Mouse (Mus musculus): ENCODE measurements around the gene Gpr4.

Gene Gpr4

GRCm38 (mm10) chr7:19230041-19230580 is 17.8 kb downstream of the Gpr4 start:
- DNase-seq: no peak

DNA sequence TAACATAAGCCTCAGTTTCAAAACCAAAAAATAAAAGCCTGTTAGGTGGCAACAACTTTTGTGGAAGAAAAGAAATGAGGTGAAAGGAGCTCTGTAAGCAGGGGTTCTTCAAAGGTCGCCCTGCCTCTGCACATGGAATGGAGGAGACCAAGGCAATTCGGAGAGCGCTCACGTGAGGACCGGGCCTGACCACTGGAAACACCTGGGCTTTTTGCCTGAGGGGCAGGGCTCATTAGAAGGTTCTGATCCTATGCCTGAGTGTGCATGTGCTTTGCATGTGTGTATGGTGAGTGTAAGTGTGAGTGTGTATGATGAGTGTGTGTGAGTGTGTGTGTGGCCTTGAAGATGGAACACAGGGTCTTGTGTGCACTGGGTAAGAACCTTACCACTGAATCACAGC is 18.6 kb downstream of the Gpr4 start:
- DNase-seq: no peak

GRCm38 (mm10) chr7:19231849-19232248 is 19.5 kb downstream of the Gpr4 start:
- no peak for DNase-seq

DNA sequence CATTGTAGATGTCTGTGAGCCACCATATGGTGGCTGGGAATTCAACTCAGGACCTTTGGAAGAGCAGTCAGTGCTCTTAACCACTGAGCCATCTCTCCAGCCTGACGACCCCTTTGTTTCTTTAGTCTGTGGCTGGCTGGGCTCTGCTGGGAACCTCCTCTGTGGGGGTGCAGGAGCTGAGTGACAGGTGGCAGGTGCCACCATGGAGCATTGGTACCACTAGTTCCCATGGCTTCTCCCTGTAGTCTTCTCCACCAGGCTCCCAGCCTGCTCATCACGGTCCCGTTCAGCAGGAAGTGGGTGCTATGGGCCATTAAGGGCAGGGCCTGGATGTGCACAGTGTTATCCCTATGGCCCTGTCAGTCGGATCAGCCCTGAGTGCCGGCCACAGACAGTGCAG is 22.3 kb downstream of the Gpr4 start:
- DNase-seq: no peak

- no peak for DNase-seq
Measured at GRCm38 (mm10) chr7:19235092-19235671, 22.8 kb downstream of the Gpr4 start.

GRCm38 (mm10) chr7:19236411-19236810 is 24.1 kb downstream of the Gpr4 start:
- no peak for DNase-seq

DNA sequence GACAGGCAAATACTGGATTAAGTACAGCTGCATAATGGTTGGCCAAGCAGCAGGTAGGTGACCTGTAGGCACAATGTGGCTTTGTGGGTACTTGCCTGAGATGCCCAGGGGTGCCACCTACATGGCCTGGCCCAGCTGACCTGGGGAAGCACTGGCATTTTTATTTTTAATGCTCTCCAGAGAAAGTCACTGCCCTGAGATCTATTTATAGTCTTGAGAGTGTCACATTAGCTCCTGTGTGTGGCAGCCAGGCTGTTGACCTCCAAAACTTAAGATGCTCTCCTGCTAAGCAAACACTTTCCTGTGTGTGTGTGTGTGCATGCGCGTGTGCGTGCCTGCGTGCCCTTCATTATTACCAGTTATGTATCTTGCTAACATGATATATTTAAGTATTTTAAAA is 26.0 kb downstream of the Gpr4 start:
- no peak for DNase-seq

GRCm38 (mm10) chr7:19239423-19239822 is 27.1 kb downstream of the Gpr4 start:
- peak; percentile 90 for DNase-seq

GRCm38 (mm10) chr7:19239986-19240385 is 27.6 kb downstream of the Gpr4 start:
- no peak for DNase-seq

- DNase-seq: no peak
Measured at GRCm38 (mm10) chr7:19240905-19241463, 28.6 kb downstream of the Gpr4 start.

DNA sequence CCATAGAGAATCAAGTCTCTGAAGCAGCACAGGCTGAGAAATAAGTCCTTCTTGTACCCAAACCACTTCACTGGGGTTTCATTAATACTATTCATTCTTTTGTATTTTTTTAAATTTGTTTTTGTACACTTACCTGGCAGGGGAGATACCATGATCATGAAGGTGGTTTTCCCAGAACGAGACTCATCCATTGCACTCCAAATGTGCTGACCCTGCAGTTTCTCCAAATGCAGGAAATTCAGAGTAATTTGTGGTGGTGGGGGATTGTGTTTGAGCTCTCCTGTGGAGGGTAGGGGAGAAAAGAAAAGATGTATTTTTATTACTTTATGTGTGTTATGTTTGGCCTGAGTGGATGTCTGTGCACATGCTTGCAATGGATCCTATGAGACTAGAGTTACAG is 29.7 kb downstream of the Gpr4 start:
- DNase-seq: no peak

DNA sequence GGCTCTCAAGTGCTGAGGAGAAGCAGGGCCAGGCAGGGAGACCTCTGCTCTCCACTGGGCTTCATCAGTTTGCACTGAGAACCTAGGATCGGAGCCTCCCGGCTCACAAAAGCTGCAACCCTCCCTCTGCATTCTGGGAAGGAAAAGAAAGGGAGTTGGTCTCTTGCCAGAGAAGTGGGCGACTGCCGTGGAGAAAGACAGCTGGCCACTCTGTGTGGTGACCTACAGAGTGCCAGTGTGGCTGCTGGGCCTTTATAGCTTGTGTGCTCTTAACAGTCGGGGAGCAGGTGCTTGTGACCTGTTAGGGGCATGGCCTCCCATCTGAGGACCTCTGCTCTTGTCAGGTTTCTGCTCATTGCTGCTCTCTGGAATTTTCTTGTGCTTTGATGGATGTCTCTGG is 31.5 kb downstream of the Gpr4 start:
- DNase-seq: no peak

DNA sequence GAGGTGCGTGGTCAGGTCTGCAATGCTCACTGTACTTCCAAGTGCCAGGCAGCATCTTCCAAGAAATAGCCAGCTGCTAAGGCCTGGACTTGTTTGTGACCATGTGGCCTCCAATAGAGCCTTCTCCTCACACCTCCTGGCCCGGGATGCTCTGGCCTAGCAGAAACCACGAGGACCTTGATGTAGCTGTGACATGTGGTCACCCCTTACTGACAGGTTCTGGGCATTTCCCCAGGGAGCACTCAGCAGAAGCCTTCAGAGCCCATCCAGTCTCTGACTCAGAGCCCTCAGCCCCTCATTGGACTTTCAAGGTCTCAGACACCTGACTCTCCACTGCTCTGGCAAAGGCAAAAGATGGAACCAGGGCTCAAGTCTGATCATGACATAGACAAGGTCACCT is 32.7 kb downstream of the Gpr4 start:
- DNase-seq: no peak

- DNase-seq: no peak
Measured at GRCm38 (mm10) chr7:19246855-19247254, 34.5 kb downstream of the Gpr4 start.

DNA sequence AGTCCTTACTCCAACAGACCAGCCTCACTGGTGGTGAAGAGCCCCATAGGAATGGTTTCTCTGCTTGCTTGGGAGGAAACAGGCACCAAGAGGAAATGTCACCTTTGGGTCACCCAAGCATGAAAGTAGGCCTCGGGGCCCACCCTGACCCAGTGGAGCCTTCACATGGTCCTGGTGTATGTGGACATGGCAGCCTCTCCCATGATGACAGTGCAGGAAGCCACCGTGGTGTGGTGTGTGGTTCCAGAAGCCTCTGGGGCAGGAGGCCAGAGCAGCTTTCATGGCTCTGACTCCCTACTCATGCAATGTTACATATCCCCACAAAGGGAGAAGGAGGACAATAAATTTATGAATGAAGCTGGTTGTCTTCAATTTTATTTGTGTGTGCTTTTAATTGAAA is 35.2 kb downstream of the Gpr4 start:
- DNase-seq: no peak

DNA sequence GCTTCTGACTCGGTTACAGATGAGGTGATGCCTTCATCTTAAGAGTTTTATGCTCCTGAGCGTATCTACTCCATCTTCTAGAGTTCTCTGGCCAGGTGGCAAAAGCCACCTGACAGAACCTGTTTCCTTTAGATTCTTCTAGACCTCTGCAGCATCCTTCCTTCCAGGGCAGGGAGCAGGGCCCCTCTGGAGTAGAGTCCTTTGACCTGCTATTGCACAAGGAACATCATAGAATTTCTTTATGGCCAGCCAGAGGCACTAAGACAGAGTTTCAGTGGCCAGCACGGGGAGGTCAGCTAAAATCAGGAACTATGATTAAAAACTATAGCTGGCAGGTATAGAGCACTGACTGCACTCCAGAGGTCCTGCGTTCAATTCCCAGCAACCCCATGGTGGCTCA is 39.7 kb downstream of the Gpr4 start:
- DNase-seq: no peak

- DNase-seq: no peak
Measured at GRCm38 (mm10) chr7:19253437-19253836, 41.1 kb downstream of the Gpr4 start.

GRCm38 (mm10) chr7:19255395-19255794 is 43.1 kb downstream of the Gpr4 start:
- no peak for DNase-seq

- DNase-seq: peak; percentile 48
Measured at GRCm38 (mm10) chr7:19256567-19256966, 44.2 kb downstream of the Gpr4 start.

DNA sequence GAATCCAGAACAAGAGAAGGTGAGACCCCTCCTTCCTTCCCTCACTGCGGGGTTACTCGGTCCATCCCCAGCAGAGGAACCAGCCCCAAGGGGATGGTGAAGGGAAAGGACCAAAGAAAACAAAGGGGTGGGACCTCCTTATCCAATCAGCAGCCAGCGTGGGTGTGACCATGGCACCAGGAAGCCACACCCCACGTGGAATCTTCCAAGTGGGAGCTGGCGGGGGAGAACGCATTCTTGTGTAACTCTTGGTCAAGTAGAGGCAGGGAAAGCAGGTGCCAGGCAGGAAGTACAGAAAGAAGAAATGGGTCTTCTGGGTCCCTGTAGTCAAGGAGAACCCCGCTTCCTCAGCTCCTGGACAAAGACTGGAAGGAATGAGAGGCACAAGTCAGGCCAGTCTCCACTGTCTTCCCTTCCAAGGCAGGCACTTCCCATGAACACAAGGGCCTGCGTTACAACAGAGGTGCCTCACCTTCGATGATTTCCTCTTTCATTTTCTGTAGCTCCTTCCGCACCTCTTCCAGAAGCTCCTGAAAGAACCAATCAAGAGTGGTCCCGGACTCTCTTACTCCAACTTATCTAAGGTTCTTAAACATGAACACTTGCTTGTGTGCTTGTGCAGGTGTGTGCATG is 45.2 kb downstream of the Gpr4 start:
- no peak for DNase-seq

DNA sequence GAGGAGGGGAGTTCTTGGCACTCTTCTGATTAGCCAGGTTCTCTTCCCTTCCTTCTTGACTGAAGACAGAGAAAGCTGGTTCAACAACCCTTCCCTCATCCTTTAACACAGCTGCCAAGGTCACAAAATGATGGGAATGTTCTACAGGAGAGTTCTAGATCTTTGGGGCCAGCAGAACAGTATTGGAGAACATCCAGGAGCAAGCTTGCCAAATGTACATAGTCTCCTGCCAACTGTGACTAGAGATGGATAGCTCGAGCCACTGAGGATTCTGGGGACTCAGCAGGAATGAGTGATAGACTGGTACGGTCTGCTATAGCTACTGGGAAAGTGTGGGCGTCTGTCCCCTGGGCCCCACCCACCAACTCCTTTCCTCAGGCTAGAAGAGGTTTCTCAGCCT is 46.0 kb downstream of the Gpr4 start:
- DNase-seq: no peak

DNA sequence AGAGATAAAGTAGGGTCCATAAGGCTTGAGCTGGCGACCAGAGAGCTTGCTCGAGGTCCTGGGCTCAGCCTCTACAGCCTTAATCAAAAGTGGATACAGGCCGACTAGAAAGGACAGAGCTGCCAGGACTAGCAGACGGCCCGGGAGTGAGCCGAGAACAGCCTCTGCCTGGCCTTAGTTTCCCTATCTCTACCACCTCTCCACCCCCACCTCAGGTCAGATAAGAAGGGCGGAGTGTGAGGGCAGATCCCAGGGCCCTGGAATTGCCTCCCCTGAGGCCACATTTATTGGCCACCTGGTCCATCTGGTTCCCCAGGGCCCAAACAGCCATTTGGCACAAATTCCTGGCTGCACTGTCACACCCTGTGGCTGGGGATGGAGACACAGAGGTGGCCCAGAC is 52.8 kb downstream of the Gpr4 start:
- no peak for DNase-seq

GRCm38 (mm10) chr7:19265928-19266822 is 53.8 kb downstream of the Gpr4 start:
- peak; percentile 60 for DNase-seq

GRCm38 (mm10) chr7:19267051-19267450 is 54.7 kb downstream of the Gpr4 start:
- DNase-seq: no peak
